Mouse (Mus musculus) CH12.LX (cell line): Measurements from ENCODE around the gene Prlr. TPM values are rescaled to one million over a fixed set of nuclear protein-coding genes. Genes with fewer than 3 reads are reported as not detected.

Source experiments
- DNase-seq: peaks from one replicate; pipeline ENCODE4 v3.0.0-alpha.2; 2013; ENCODE audit errors: extremely low read depth
- H3K27ac ChIP-seq: 2 replicates; pipeline ENCODE4 v1.5.1; 2012; ENCODE audit warnings: low read depth, mild to moderate bottlenecking, control low read depth, moderate library complexity; ENCODE audit not compliant: insufficient read depth
- H3K27me3 ChIP-seq: replicated peaks from 2 replicates; pipeline ENCODE3; 2012; ENCODE audit warnings: inconsistent platforms
- H3K36me3 ChIP-seq, 2 experiments: replicated peaks in 1 of 2; 2 replicates each; pipeline versions ENCODE3 to v1.6.1; 2012; ENCODE audit warnings: inconsistent platforms in 1 of 2, low read length in 1 of 2, mild to moderate bottlenecking in 1 of 2, mixed read lengths in 1 of 2, moderate library complexity in 1 of 2; ENCODE audit not compliant: control insufficient read depth in 1 of 2, insufficient read depth in 1 of 2
- H3K4me1 ChIP-seq, 2 experiments: 2 replicates each; pipeline ENCODE4 v1.6.1; 2012; ENCODE audit warnings: inconsistent platforms in 1 of 2, moderate library complexity in 1 of 2; ENCODE audit not compliant: insufficient read depth in 2 of 2, control insufficient read depth in 1 of 2
- H3K4me2 ChIP-seq: 2 replicates; pipeline ENCODE4 v1.6.1; 2012; ENCODE audit warnings: low read depth, mild to moderate bottlenecking, control low read depth; ENCODE audit not compliant: poor library complexity, insufficient read depth, severe bottlenecking
- H3K4me3 ChIP-seq, 3 experiments: fragments of 150-350 bp in 1 of 3; sonication (generic) in 1 of 3; replicated peaks in 1 of 3; 2 replicates each; pipeline versions ENCODE3 to v1.5.1; 2011 to 2012; ENCODE audit warnings: low read depth in 2 of 3, low read length in 2 of 3, mild to moderate bottlenecking in 2 of 3, moderate library complexity in 2 of 3, control low read depth in 1 of 3, improper control_type of control experiment in 1 of 3, inconsistent platforms in 1 of 3, mixed read lengths in 1 of 3; ENCODE audit not compliant: poor library complexity in 1 of 3
- H3K79me2 ChIP-seq: replicated peaks from 2 replicates; pipeline ENCODE4 v1.6.1; 2012; ENCODE audit warnings: mild to moderate bottlenecking, moderate library complexity; ENCODE audit not compliant: control insufficient read depth, poor library complexity, insufficient read depth, severe bottlenecking; ENCODE audit errors: extremely low read depth
- H3K9ac ChIP-seq: 2 replicates; pipeline ENCODE4 v1.6.1; 2012; ENCODE audit warnings: low read depth, mild to moderate bottlenecking, control low read depth, moderate library complexity; ENCODE audit not compliant: insufficient read depth
- H3K9me3 ChIP-seq: replicated peaks from 2 replicates; pipeline ENCODE3; 2012; ENCODE audit warnings: low read length, inconsistent platforms, mixed read lengths
- BHLHE40 ChIP-seq: IDR thresholded peaks from 2 replicates; pipeline ENCODE4 v1.6.1; 2011; ENCODE audit warnings: mild to moderate bottlenecking, low read depth, low read length, improper control_type of control experiment
- CHD1 ChIP-seq: IDR thresholded peaks from 2 replicates; pipeline ENCODE4 v1.6.1; 2012; ENCODE audit warnings: low read depth, low read length, improper control_type of control experiment, inconsistent platforms
- CHD2 ChIP-seq: IDR thresholded peaks from 2 replicates; pipeline ENCODE4 v1.6.1; 2011; ENCODE audit warnings: low read length, improper control_type of control experiment
- CTCF ChIP-seq, 2 experiments: IDR thresholded peaks in 1 of 2; conservative IDR thresholded peaks in 1 of 2; 2 replicates each; pipeline ENCODE4 v1.5.1; 2011 to 2012; ENCODE audit warnings: low read depth in 2 of 2, low read length in 2 of 2, improper control_type of control experiment in 1 of 2, inconsistent platforms in 1 of 2, mild to moderate bottlenecking in 1 of 2, moderate library complexity in 1 of 2
- EP300 ChIP-seq: IDR thresholded peaks from 2 replicates; pipeline ENCODE4 v1.6.1; 2011; ENCODE audit warnings: low read length, improper control_type of control experiment
- GABPA ChIP-seq: IDR thresholded peaks from 2 replicates; pipeline ENCODE4 v1.6.1; 2012; ENCODE audit warnings: low read depth, low read length, improper control_type of control experiment, inconsistent platforms; ENCODE audit not compliant: insufficient replicate concordance
- HCFC1 ChIP-seq: IDR thresholded peaks from 2 replicates; pipeline ENCODE4 v1.6.1; 2012; ENCODE audit warnings: low read depth, mild to moderate bottlenecking, inconsistent platforms, low read length, improper control_type of control experiment
- JUN ChIP-seq: IDR thresholded peaks from 2 replicates; pipeline ENCODE4 v1.6.1; 2011; ENCODE audit warnings: low read depth, mild to moderate bottlenecking, low read length, improper control_type of control experiment, moderate library complexity; ENCODE audit not compliant: insufficient read depth
- KAT2A ChIP-seq: IDR thresholded peaks from 2 replicates; pipeline ENCODE4 v1.6.1; 2012; ENCODE audit warnings: low read length, improper control_type of control experiment, inconsistent platforms; ENCODE audit not compliant: insufficient replicate concordance
- MAZ ChIP-seq: IDR thresholded peaks from 2 replicates; pipeline ENCODE4 v1.6.1; 2012; ENCODE audit warnings: low read depth, mild to moderate bottlenecking, inconsistent platforms, low read length, improper control_type of control experiment, moderate library complexity
- MYC ChIP-seq: IDR thresholded peaks from 2 replicates; pipeline ENCODE4 v1.6.1; 2011; ENCODE audit warnings: low read depth, mild to moderate bottlenecking, improper control_type of control experiment, low read length
- NRF1 ChIP-seq: IDR thresholded peaks from 2 replicates; pipeline ENCODE4 v1.6.1; 2014; ENCODE audit warnings: low read depth, mild to moderate bottlenecking, inconsistent platforms, low read length, improper control_type of control experiment, moderate library complexity
- PAX5 ChIP-seq: IDR thresholded peaks from 2 replicates; pipeline ENCODE4 v1.6.1; 2012; ENCODE audit warnings: low read length, inconsistent platforms, mixed read lengths
- RCOR1 ChIP-seq: conservative IDR thresholded peaks from 2 replicates; pipeline ENCODE4 v1.6.1; 2012; ENCODE audit warnings: low read depth, mild to moderate bottlenecking, inconsistent platforms, low read length, improper control_type of control experiment
- SIN3A ChIP-seq: IDR thresholded peaks from 2 replicates; pipeline ENCODE4 v1.6.1; 2012; ENCODE audit warnings: low read length, improper control_type of control experiment, inconsistent platforms
- SMC3 ChIP-seq: IDR thresholded peaks from 2 replicates; pipeline ENCODE4 v1.6.1; 2011; ENCODE audit warnings: low read depth, low read length, improper control_type of control experiment
- TCF12 ChIP-seq: IDR thresholded peaks from 2 replicates; pipeline ENCODE4 v1.6.1; 2014; ENCODE audit warnings: low read depth, mild to moderate bottlenecking, inconsistent platforms, low read length, improper control_type of control experiment
- USF1 ChIP-seq: IDR thresholded peaks from 2 replicates; pipeline ENCODE4 v1.6.1; 2014; ENCODE audit warnings: low read depth, mild to moderate bottlenecking, inconsistent platforms, low read length, improper control_type of control experiment
- USF2 ChIP-seq: conservative IDR thresholded peaks from 2 replicates; pipeline ENCODE4 v1.6.1; 2011; ENCODE audit warnings: low read depth, low read length, improper control_type of control experiment
- ZC3H11A ChIP-seq: IDR thresholded peaks from 2 replicates; pipeline ENCODE4 v1.6.1; 2012; ENCODE audit warnings: low read depth, mild to moderate bottlenecking, inconsistent platforms, low read length, improper control_type of control experiment
- ZKSCAN1 ChIP-seq: IDR thresholded peaks from 2 replicates; pipeline ENCODE4 v1.6.1; 2012; ENCODE audit warnings: low read depth, inconsistent platforms, low read length, improper control_type of control experiment, borderline replicate concordance
- ZMIZ1 ChIP-seq: IDR thresholded peaks from 2 replicates; pipeline ENCODE4 v1.6.1; 2012; ENCODE audit warnings: low read depth, mild to moderate bottlenecking, inconsistent platforms, low read length, improper control_type of control experiment
- dilution Hi-C: fragments of 300-500 bp; cut with MboI; formaldehyde crosslinking; loops from 2 replicates; pipeline ENCODE4 v1.14.3; 2020; ENCODE audit warnings: low sequenced_read_pairs; ENCODE audit not compliant: extremely low pct_unique_long_range_greater_than_20kb, extremely low pct_ligation_motif_present
- in situ Hi-C: fragments of 300-500 bp; cut with MboI; formaldehyde crosslinking; loops from 3 replicates; pipeline ENCODE4 v1.14.3; 2019; ENCODE audit warnings: low sequenced_read_pairs, low pct_ligation_motif_present, low pct_unique_long_range_greater_than_20kb, mixed read lengths
- polyA plus RNA-seq: library from polyadenylated mRNA; unstranded; fragments of >175 nt; gene quantifications from 2 replicates; pipeline ENCODE4 v1.2.1, GENCODE M21; 2012; ENCODE audit warnings: low read depth; ENCODE audit not compliant: insufficient read length
- total RNA-seq, 2 experiments: library from RNA; depleted of rRNA; stranded (reverse); fragments of 300-350 nt in 1 of 2; fragments of >200 nt in 1 of 2; gene quantifications; 2 replicates each; pipeline ENCODE4 v1.2.3; 2012 to 2014

Prlr gene
- total and polyA plus RNA-seq, 3 experiments, result not detected

DNA sequence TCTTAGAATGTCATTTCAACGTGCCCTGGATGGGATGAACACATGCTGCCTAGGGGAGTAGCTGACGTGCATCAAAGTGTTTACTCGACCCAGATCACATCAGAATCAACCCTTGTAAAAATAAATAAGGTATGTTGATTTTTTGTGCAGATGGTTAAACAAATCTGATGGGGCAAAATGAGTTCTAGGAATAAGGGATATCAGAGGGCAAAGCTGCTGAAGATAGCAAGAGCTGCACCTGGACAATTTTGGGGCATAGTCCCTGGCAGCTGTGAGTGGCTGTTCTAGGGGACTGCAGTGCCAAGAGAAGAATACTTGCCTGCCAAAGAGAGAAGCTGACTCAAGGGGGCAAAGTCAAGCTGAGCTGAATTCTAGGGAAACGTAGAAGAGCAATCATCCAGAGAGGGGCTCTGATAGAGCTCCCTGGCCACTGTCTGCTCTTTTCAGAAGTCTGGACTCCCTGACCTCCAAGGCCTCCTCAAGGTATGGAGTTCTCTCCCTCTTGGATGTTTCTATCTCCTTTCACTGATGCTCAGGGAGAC, 46.6 kb downstream of the Prlr start:
- H3K4me2 ChIP-seq, result no peak overlapping the region
- in situ Hi-C loops, result no loop called here
- TF ChIP-seq USF1, result no peak
- no peak for TF ChIP-seq MAZ
- TF ChIP-seq PAX5, result no peak
- TF ChIP-seq CHD1, result no peak
- TF ChIP-seq ZMIZ1, result no peak
- TF ChIP-seq CTCF (conservative IDR thresholded peaks at IDR 0.05 in 1 of 2, IDR thresholded peaks at IDR 0.05 in 1 of 2; ENCODE audit: low read depth in 2 of 2, low read length in 2 of 2), result no peak
- TF ChIP-seq ZC3H11A, result no peak
- no peak for TF ChIP-seq CHD2
- no peak for TF ChIP-seq SIN3A
- TF ChIP-seq KAT2A, result no peak
- TF ChIP-seq JUN, result no peak
- no peak for TF ChIP-seq TCF12
- no peak for TF ChIP-seq ZKSCAN1
- no peak for TF ChIP-seq GABPA
- no peak for TF ChIP-seq NRF1
- TF ChIP-seq EP300, result no peak
- no peaks in the 10 kb centered on the region for H3K79me2 ChIP-seq
- H3K9me3 ChIP-seq, result no peaks in the 10 kb centered on the region
- H3K27me3 ChIP-seq, result no peaks in the 10 kb centered on the region
- no peaks in the 10 kb centered on the region for H3K36me3 ChIP-seq
- no peak overlapping the region for H3K27ac ChIP-seq
- H3K9ac ChIP-seq, result no peak overlapping the region
- dilution Hi-C loops, result no loop called here
- DNase-seq, result no peak
- no peak overlapping the region for H3K4me3 ChIP-seq
- no peaks in the 10 kb centered on the region for H3K4me1 ChIP-seq

DNA sequence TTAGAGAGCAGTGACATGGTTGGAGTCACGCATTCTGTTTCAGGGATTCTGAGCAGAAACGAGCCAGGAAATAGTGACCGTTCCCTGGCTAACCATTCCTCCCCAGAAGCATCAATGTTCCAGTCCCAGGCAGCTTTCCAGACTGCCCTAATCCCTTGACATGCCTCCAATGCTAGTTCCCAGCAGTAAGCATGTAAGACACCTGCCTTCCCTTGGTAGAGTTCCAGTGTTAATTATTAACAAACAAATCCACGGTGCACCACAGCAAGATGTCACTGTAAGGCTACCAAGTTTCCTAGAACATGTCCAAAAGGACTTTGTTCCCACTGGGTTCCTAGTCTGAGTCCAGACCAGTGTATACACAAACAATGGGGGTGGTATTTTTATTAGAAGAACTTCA, 48.7 kb downstream of the Prlr start:
- H3K27ac ChIP-seq, result no peak overlapping the region
- no peak overlapping the region for H3K9ac ChIP-seq
- TF ChIP-seq JUN, result no peak
- no peak for TF ChIP-seq NRF1
- TF ChIP-seq ZKSCAN1, result no peak
- TF ChIP-seq SMC3, result no peak
- no peak for TF ChIP-seq MYC
- TF ChIP-seq HCFC1, result no peak
- TF ChIP-seq ZMIZ1, result no peak
- TF ChIP-seq EP300, result no peak
- TF ChIP-seq BHLHE40, result no peak
- TF ChIP-seq RCOR1, result no peak
- no peak for TF ChIP-seq USF2
- TF ChIP-seq CTCF (conservative IDR thresholded peaks at IDR 0.05 in 1 of 2, IDR thresholded peaks at IDR 0.05 in 1 of 2; ENCODE audit: low read depth in 2 of 2, low read length in 2 of 2), result no peak
- H3K4me2 ChIP-seq, result no peak overlapping the region
- no peaks in the 10 kb centered on the region for H3K27me3 ChIP-seq
- no peaks in the 10 kb centered on the region for H3K79me2 ChIP-seq
- H3K4me1 ChIP-seq, result no peaks in the 10 kb centered on the region
- no peaks in the 10 kb centered on the region for H3K9me3 ChIP-seq
- no peaks in the 10 kb centered on the region for H3K36me3 ChIP-seq
- dilution Hi-C loops (no loop called here), in situ Hi-C loops (no loop called here)
- no peak for DNase-seq
- H3K4me3 ChIP-seq, result no peak overlapping the region
